Mouse (Mus musculus) bone marrow, adult 2 months (tissue): ENCODE data around the gene Hck.

Source experiments
- CTCF ChIP-seq: fragments of 200-500 bp; IDR thresholded peaks from 2 replicates; pipeline ENCODE4 v1.5.1; 2011; ENCODE audit warnings: low read length, control low read depth; ENCODE audit not compliant: control insufficient read depth, insufficient read depth
- POLR2A ChIP-seq: fragments of 200-500 bp; IDR thresholded peaks from 2 replicates; pipeline ENCODE4 v1.6.1; 2011; ENCODE audit warnings: low read depth, mild to moderate bottlenecking, control low read depth, low read length, borderline replicate concordance; ENCODE audit not compliant: control insufficient read depth

- TF ChIP-seq CTCF = no peak
- TF ChIP-seq POLR2A = no peak
Measured at GRCm38 (mm10) chr2:153089316-153089715, 19.0 kb upstream of the Hck start.
